Mouse (Mus musculus): ENCODE measurements at regions not wholly inside any gene's neighbourhood (a gene's known extent, or its start where the extent isn't known, plus 50 kb on each side); places are given as distances from the start of the nearest gene placed in this dataset.

DNA sequence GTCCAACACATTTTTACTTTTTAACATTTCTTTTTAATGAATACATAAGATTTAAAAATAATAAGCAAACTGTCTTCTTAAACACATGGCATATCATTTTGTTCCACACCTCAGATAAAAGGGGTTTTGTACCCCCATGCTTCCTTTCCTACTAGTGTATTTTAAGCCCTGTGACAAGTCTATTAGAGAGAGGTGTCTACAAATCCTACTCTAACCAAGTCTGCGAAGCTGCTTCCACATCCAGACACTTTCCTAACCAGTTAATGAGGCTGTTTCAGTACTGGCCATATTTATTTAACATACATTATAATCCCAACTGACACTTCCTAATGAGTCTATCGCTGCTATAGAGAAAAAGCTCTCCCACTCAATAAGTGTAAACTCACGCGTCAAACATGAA is 1763.0 kb upstream of the 5930422O12Rik start:
- in situ Hi-C loops (cut with MboI; ENCODE audit: low sequenced_read_pairs in 2 of 2, unreplicated experiment in 2 of 2), result no loop called here

DNA sequence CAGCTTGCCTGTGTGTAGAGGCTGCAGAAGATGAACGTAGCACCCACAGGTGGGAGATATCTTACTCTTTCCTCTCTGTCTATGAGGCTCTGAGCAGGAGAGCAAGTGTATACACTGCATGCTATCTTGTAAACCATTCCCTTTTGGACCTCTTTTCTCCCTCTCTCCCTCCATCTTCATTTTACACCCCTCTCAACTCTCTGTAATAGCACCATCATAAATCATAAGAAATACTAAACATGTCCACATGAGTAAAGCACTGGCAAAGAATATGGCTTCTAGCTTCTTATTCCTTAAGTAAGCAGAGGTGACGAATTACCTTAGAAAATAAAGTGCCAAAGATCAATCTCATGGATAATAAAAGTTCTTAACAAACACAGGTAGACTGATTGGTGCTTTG is 1724.3 kb upstream of the 5930422O12Rik start:
- TF ChIP-seq ZNF384 (IDR thresholded peaks at IDR 0.05; ENCODE audit: low read depth, low read length) (no peak), CHD2 (IDR thresholded peaks at IDR 0.05; ENCODE audit: low read depth, low read length) (no peak), MAFK (IDR thresholded peaks at IDR 0.05; ENCODE audit: insufficient read depth, low read depth, low read length) (no peak), HCFC1 (IDR thresholded peaks at IDR 0.05; ENCODE audit: borderline replicate concordance, insufficient read depth, low read length) (no peak), ZC3H11A (IDR thresholded peaks at IDR 0.05; ENCODE audit: borderline replicate concordance, low read depth, low read length) (no peak)
- Histone ChIP-seq H3K4me3 (ENCODE audit: insufficient read depth in 1 of 2, low read depth in 1 of 2, low read length in 2 of 2, poor library complexity in 1 of 2, severe bottlenecking in 1 of 2) (no peak overlapping the region), H3K27ac (ENCODE audit: insufficient read depth, low read depth, low read length, poor library complexity, severe bottlenecking) (no peak overlapping the region), H3K9ac (ENCODE audit: insufficient read depth, low read depth, low read length, poor library complexity, severe bottlenecking) (no peak overlapping the region), H3K36me3 (ENCODE audit: control insufficient read depth, insufficient read depth, low read length, poor library complexity, severe bottlenecking) (no peaks in the 10 kb centered on the region), H3K9me3 (ENCODE audit: control insufficient read depth, insufficient read depth, low read depth, low read length) (no peaks in the 10 kb centered on the region), H3K4me1 (ENCODE audit: control insufficient read depth in 2 of 2, insufficient read depth in 2 of 2, low read length in 2 of 2, poor library complexity in 1 of 2) (no peaks in the 10 kb centered on the region)
- in situ Hi-C loops (cut with MboI; ENCODE audit: low sequenced_read_pairs in 2 of 2, unreplicated experiment in 2 of 2), result no loop called here
- DNase-seq (ENCODE audit: low read depth, low spot score), result no peak

More for the DNA sequence above, 1763.0 kb upstream of the 5930422O12Rik start:
- TF ChIP-seq CHD2 (IDR thresholded peaks at IDR 0.05; ENCODE audit: low read depth, low read length) (no peak), ZC3H11A (IDR thresholded peaks at IDR 0.05; ENCODE audit: borderline replicate concordance, low read depth, low read length) (no peak), ZNF384 (IDR thresholded peaks at IDR 0.05; ENCODE audit: low read depth, low read length) (no peak), MAFK (IDR thresholded peaks at IDR 0.05; ENCODE audit: insufficient read depth, low read depth, low read length) (no peak), HCFC1 (IDR thresholded peaks at IDR 0.05; ENCODE audit: borderline replicate concordance, insufficient read depth, low read length) (no peak)
- no peak for DNase-seq (ENCODE audit: low read depth, low spot score)
- Histone ChIP-seq H3K4me1 (ENCODE audit: control insufficient read depth in 2 of 2, insufficient read depth in 2 of 2, low read length in 2 of 2, poor library complexity in 1 of 2) (no peaks in the 10 kb centered on the region), H3K27ac (ENCODE audit: insufficient read depth, low read depth, low read length, poor library complexity, severe bottlenecking) (no peak overlapping the region), H3K36me3 (ENCODE audit: control insufficient read depth, insufficient read depth, low read length, poor library complexity, severe bottlenecking) (no peaks in the 10 kb centered on the region), H3K9ac (ENCODE audit: insufficient read depth, low read depth, low read length, poor library complexity, severe bottlenecking) (no peak overlapping the region), H3K9me3 (ENCODE audit: control insufficient read depth, insufficient read depth, low read depth, low read length) (no peaks in the 10 kb centered on the region), H3K4me3 (ENCODE audit: insufficient read depth in 1 of 2, low read depth in 1 of 2, low read length in 2 of 2, poor library complexity in 1 of 2, severe bottlenecking in 1 of 2) (no peak overlapping the region)

DNA sequence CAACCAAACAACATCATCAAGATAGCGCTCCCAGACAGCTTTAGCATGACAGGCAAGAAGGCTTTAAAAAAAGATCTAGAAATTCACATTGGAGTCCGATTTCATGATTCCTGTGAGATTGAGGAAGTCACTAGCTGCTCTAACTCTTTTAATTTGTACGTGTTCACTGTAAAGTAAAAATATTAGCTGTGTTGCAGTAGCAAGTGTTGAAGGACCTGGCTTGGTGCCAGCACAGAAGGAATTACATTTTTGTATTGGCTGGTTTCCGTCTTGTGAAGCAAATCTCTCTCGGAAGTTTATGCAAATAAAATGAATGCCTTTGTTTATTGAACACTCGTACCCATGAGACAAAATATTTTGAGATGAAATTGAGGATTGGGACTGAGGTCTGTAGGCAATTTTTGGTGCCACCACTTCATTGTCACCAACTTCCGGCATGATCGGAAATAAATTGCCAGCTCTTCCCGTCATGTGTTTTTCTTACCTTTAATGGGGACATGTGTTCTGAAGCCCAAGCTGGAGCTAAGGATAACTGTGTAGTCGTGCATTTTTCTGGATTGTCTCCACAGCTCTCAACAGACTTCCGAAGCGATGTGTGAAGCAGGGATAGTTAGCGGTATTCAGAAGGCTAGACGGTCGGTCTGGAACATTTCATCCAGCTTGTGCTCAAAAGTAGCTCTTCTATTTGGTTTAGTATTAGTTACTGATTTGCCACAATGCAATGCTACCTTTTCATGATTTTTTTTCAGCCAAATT is 1715.0 kb upstream of the 5930422O12Rik start:
- Histone ChIP-seq H3K9ac (ENCODE audit: insufficient read depth, low read depth, low read length, poor library complexity, severe bottlenecking) (no peak overlapping the region), H3K4me3 (ENCODE audit: insufficient read depth in 1 of 2, low read depth in 1 of 2, low read length in 2 of 2, poor library complexity in 1 of 2, severe bottlenecking in 1 of 2) (no peak overlapping the region), H3K27ac (ENCODE audit: insufficient read depth, low read depth, low read length, poor library complexity, severe bottlenecking) (no peak overlapping the region), H3K9me3 (ENCODE audit: control insufficient read depth, insufficient read depth, low read depth, low read length) (no peaks in the 10 kb centered on the region), H3K36me3 (ENCODE audit: control insufficient read depth, insufficient read depth, low read length, poor library complexity, severe bottlenecking) (no peaks in the 10 kb centered on the region), H3K4me1 (ENCODE audit: control insufficient read depth in 2 of 2, insufficient read depth in 2 of 2, low read length in 2 of 2, poor library complexity in 1 of 2) (no peaks in the 10 kb centered on the region)
- TF ChIP-seq ZNF384 (IDR thresholded peaks at IDR 0.05; ENCODE audit: low read depth, low read length) (no peak), CHD2 (IDR thresholded peaks at IDR 0.05; ENCODE audit: low read depth, low read length) (no peak), ZC3H11A (IDR thresholded peaks at IDR 0.05; ENCODE audit: borderline replicate concordance, low read depth, low read length) (no peak), HCFC1 (IDR thresholded peaks at IDR 0.05; ENCODE audit: borderline replicate concordance, insufficient read depth, low read length) (no peak), MAFK (IDR thresholded peaks at IDR 0.05; ENCODE audit: insufficient read depth, low read depth, low read length) (no peak)
- in situ Hi-C loops (cut with MboI; ENCODE audit: low sequenced_read_pairs in 2 of 2, unreplicated experiment in 2 of 2), result no loop called here
- DNase-seq (ENCODE audit: low read depth, low spot score), result no peak

DNA sequence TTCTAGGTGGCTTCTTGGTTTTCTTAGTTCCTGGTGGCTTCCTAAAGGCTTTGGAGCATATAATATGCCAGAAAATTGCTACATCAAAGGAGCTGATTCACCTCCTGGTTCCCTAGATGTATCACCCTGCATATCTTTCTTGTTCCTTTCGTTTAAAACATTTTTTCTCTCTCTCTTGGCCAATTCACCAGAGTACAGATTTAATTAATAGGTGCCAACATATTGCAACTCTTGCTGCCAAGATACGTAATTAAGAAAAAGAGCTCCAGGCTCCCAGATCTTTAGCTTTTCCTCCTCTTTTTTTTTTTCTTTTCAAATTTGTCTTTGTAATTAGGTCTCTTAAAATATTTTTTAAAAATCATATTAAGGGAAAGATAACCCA is 1714.4 kb upstream of the 5930422O12Rik start:
- H3K4me3 ChIP-seq (ENCODE audit: insufficient read depth in 1 of 2, low read depth in 1 of 2, low read length in 2 of 2, poor library complexity in 1 of 2, severe bottlenecking in 1 of 2), result no peak overlapping the region
- H3K27ac ChIP-seq (ENCODE audit: insufficient read depth, low read depth, low read length, poor library complexity, severe bottlenecking), result no peak overlapping the region
- H3K9ac ChIP-seq (ENCODE audit: insufficient read depth, low read depth, low read length, poor library complexity, severe bottlenecking), result no peak overlapping the region
- no peak for TF ChIP-seq HCFC1 (IDR thresholded peaks at IDR 0.05; ENCODE audit: borderline replicate concordance, insufficient read depth, low read length)
- TF ChIP-seq CHD2 (IDR thresholded peaks at IDR 0.05; ENCODE audit: low read depth, low read length), result no peak
- no peak for TF ChIP-seq MAFK (IDR thresholded peaks at IDR 0.05; ENCODE audit: insufficient read depth, low read depth, low read length)
- no peak for TF ChIP-seq ZNF384 (IDR thresholded peaks at IDR 0.05; ENCODE audit: low read depth, low read length)
- no peak for TF ChIP-seq ZC3H11A (IDR thresholded peaks at IDR 0.05; ENCODE audit: borderline replicate concordance, low read depth, low read length)
- H3K36me3 ChIP-seq (ENCODE audit: control insufficient read depth, insufficient read depth, low read length, poor library complexity, severe bottlenecking), result no peaks in the 10 kb centered on the region
- DNase-seq (ENCODE audit: low read depth, low spot score), result no peak
- H3K4me1 ChIP-seq (ENCODE audit: control insufficient read depth in 2 of 2, insufficient read depth in 2 of 2, low read length in 2 of 2, poor library complexity in 1 of 2), result no peaks in the 10 kb centered on the region
- H3K9me3 ChIP-seq (ENCODE audit: control insufficient read depth, insufficient read depth, low read depth, low read length), result no peaks in the 10 kb centered on the region
- in situ Hi-C loops (cut with MboI; ENCODE audit: low sequenced_read_pairs in 2 of 2, unreplicated experiment in 2 of 2), result no loop called here
